Comparison of ENCODE assay signal across 8 mouse cellular contexts in the genomic region with DNA sequence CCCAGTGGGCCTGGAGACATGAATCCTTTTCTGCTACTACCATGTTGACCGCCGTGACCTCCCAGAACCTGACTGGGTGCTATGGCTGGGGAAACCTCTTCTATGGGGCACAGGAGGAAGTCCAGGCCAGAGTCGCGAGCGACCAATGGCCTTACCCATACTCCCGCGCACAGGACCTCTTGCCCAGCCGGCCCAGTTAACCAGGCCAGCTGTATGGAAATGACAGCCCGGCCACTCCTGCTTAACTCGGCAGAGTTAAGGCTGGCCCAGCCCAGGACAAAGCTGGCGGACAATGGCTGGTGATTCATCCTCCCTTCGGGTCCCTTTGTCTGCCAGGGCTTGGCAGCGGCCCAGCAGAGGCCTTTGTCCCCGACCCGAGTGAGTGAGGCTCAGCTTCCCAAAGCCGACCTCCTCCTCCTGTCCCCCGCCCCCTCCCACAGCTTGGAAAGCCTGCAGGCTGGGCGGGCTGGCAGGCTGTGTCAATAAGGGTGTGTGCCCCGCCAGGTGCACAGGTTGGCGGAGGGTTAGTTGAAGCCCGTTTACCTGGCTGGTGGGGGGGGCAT. TPM values are rescaled to one million over a fixed set of nuclear protein-coding genes. Genes with fewer than 3 reads are reported as not detected.
DNase-seq lines count a peak whose midpoint lies in the region; ATAC-seq and TF ChIP-seq lines count a peak whose summit lies in the region.

No protein-coding gene starts in this region.

- peaks cover 10% of the 10 kb centered on the region for H3K27me3 ChIP-seq in neural tube, embryonic 15.5 days (replicated peaks)

- ATAC-seq in neural tube, embryonic 15.5 days (ENCODE audit: low FRiP score): peak; percentile 28; the same call in 1 of the 2 replicates

- H3K9me3 ChIP-seq in neural tube, embryonic 15.5 days (replicated peaks): no peaks in the 10 kb centered on the region

- H3K4me1 ChIP-seq in lung, adult 2 months (ENCODE audit: control insufficient read depth, insufficient read depth, low read length): peaks cover 14% of the 10 kb centered on the region
- H3K4me1 ChIP-seq in neural tube, embryonic 15.5 days: peaks cover 71% of the 10 kb centered on the region

- TF ChIP-seq CTCF in lung, adult 2 months (IDR thresholded peaks at IDR 0.05; ENCODE audit: insufficient read depth, low read length): no peak

- H3K9ac ChIP-seq in neural tube, embryonic 15.5 days (replicated peaks): peak overlapping the region; percentile 46; the same call in 1 of the 2 replicates

- 5% methylated on average over 21 of the region's 21 CpGs for WGBS in lung, adult 2 months
- 9% methylated on average over 21 of the region's 21 CpGs for WGBS in neural tube, embryonic 15.5 days

- H3K4me3 ChIP-seq in lung, adult 2 months (replicated peaks; ENCODE audit: extremely low read depth, low read depth, low read length): peak overlapping the region; percentile 61
- peak overlapping the region; percentile 50 for H3K4me3 ChIP-seq in neural tube, embryonic 15.5 days (replicated peaks)

- H3K4me2 ChIP-seq in neural tube, embryonic 15.5 days: peak overlapping the region; percentile 93

- TF ChIP-seq POLR2A in lung, adult 2 months (IDR thresholded peaks at IDR 0.05; ENCODE audit: borderline replicate concordance, extremely low read depth, low read depth, low read length): peak; percentile 21; the same call in 1 of the 2 replicates

- DNase-seq in 3134 (ENCODE audit: extremely low read depth, insufficient read length, low spot score) (peak; percentile 86), ZHBTc4 (ENCODE audit: low read depth, low spot score) (peak; percentile 69)
- DNase-seq in embryo, embryonic 11 days: peak; percentile 89
- peak; percentile 79 to 82 for DNase-seq in heart, adult 9 months (ENCODE audit: low spot score in 2 of 2)
- DNase-seq in kidney, adult 9 months: peak; percentile 61
- peak; percentile 79 for DNase-seq in lung, adult 2 months
- DNase-seq in yolk sac, embryonic 10.5 days (ENCODE audit: low spot score): no peak

- peak overlapping the region; percentile 79 for H3K27ac ChIP-seq in neural tube, embryonic 15.5 days (replicated peaks)

- 0 out of 2 replicates have a peak, but pooled peaks cover 5% of the 10 kb centered on the region for H3K36me3 ChIP-seq in neural tube, embryonic 15.5 days

RNA-seq across cellular contexts. Expression of a gene that starts 4.0 kb away (rescaled TPM):
- 141 and 163 TPM in 2 replicates for polyA plus RNA-seq in lung, adult 2 months (2012; rRNA removed)
- 16.7 and 19.4 TPM in 2 replicates for polyA plus RNA-seq in neural tube, embryonic 15.5 days (2015; fragmentation: Nextera tagmentation; extraction: Ambion mirVana)

RNA-seq across cellular contexts. Expression of a gene that starts 37.7 kb away (rescaled TPM):
- 117 and 127 TPM in 2 replicates for polyA plus RNA-seq in lung, adult 2 months (2012; rRNA removed)
- polyA plus RNA-seq in neural tube, embryonic 15.5 days (2015; fragmentation: Nextera tagmentation; extraction: Ambion mirVana): 58.8 and 63.9 TPM in 2 replicates

RNA-seq across cellular contexts. Expression of a gene that starts 46.2 kb away (rescaled TPM):
- polyA plus RNA-seq in lung, adult 2 months (2012; rRNA removed): not detected in 2 replicates
- polyA plus RNA-seq in neural tube, embryonic 15.5 days (2015; fragmentation: Nextera tagmentation; extraction: Ambion mirVana): 1.6 TPM in 1 of 2 replicates, not detected in the other
